Mouse (Mus musculus): ENCODE data around the gene Dexi.

Dexi gene

GRCm38 (mm10) chr16:10542698-10543365 is at the start of gene Dexi:
Gene Dexi (minus strand): TSS chr16:10543054.
- DNase-seq: peak; percentile 96

- no peak for DNase-seq
Observed at GRCm38 (mm10) chr16:10586546-10586945, 43.7 kb upstream of the Dexi start.

GRCm38 (mm10) chr16:10585165-10585564 is 42.3 kb upstream of the Dexi start:
- DNase-seq: no peak

GRCm38 (mm10) chr16:10581234-10581898 is 38.5 kb upstream of the Dexi start:
- DNase-seq: no peak

- no peak for DNase-seq
Observed at GRCm38 (mm10) chr16:10578376-10578775, 35.5 kb upstream of the Dexi start.

- DNase-seq: no peak
Observed at GRCm38 (mm10) chr16:10577548-10577947, 34.7 kb upstream of the Dexi start.

- DNase-seq: no peak
Observed at GRCm38 (mm10) chr16:10575915-10576314, 33.1 kb upstream of the Dexi start.

GRCm38 (mm10) chr16:10574936-10575335 is 32.1 kb upstream of the Dexi start:
- no peak for DNase-seq

GRCm38 (mm10) chr16:10571820-10572219 is 29.0 kb upstream of the Dexi start:
- DNase-seq: no peak

GRCm38 (mm10) chr16:10570708-10571107 is 27.9 kb upstream of the Dexi start:
- no peak for DNase-seq

GRCm38 (mm10) chr16:10569809-10570395 is 27.0 kb upstream of the Dexi start:
- no peak for DNase-seq

GRCm38 (mm10) chr16:10567153-10567552 is 24.3 kb upstream of the Dexi start:
- no peak for DNase-seq

GRCm38 (mm10) chr16:10565278-10565885 is 22.5 kb upstream of the Dexi start:
- DNase-seq: peak; percentile 62

- no peak for DNase-seq
Observed at GRCm38 (mm10) chr16:10559991-10560390, 17.1 kb upstream of the Dexi start.

GRCm38 (mm10) chr16:10553858-10554257 is 11.0 kb upstream of the Dexi start:
- no peak for DNase-seq

GRCm38 (mm10) chr16:10551592-10551991 is 8.7 kb upstream of the Dexi start:
- no peak for DNase-seq

GRCm38 (mm10) chr16:10549600-10549999 is 6.7 kb upstream of the Dexi start:
- no peak for DNase-seq

- DNase-seq: no peak
Observed at GRCm38 (mm10) chr16:10548938-10549337, 6.1 kb upstream of the Dexi start.

- DNase-seq: no peak
Observed at GRCm38 (mm10) chr16:10546865-10547264, 4.0 kb upstream of the Dexi start.

- DNase-seq: peak; percentile 95
Observed at GRCm38 (mm10) chr16:10544995-10545622, 2.3 kb upstream of the Dexi start, which contains the start of gene Clec16a. Gene Clec16a (plus strand): TSS chr16:10545339.

- DNase-seq: no peak
Observed at GRCm38 (mm10) chr16:10542266-10542665, 588 bp downstream of the Dexi start.

GRCm38 (mm10) chr16:10541598-10541930 is 1.3 kb downstream of the Dexi start:
- DNase-seq: no peak

Data from liver (tissue).